Mouse (Mus musculus): ENCODE measurements around the gene Grip2. TPM values are rescaled to one million over a fixed set of nuclear protein-coding genes. Genes with fewer than 3 reads are reported as not detected.

The Grip2 gene
- total and polyA plus RNA-seq, 3 experiments = 0.07 TPM; not detected in 2

- Histone ChIP-seq H3K9ac (ENCODE audit: insufficient read depth, low read depth) (no peak overlapping the region), H3K9me3 (replicated peaks; ENCODE audit: low read length) (no peaks in the 10 kb centered on the region), H3K4me1 (ENCODE audit: control insufficient read depth in 1 of 2, insufficient read depth in 2 of 2) (no peaks in the 10 kb centered on the region), H3K36me3 (replicated peaks in 1 of 2; ENCODE audit: control insufficient read depth in 1 of 2, insufficient read depth in 1 of 2, low read length in 1 of 2) (no peaks in the 10 kb centered on the region), H3K4me3 (replicated peaks in 1 of 3; ENCODE audit: low read depth in 2 of 3, low read length in 2 of 3, poor library complexity in 1 of 3) (no peak overlapping the region), H3K79me2 (replicated peaks; ENCODE audit: control insufficient read depth, extremely low read depth, insufficient read depth, poor library complexity, severe bottlenecking) (no peaks in the 10 kb centered on the region), H3K27ac (ENCODE audit: insufficient read depth, low read depth) (no peak overlapping the region), H3K4me2 (ENCODE audit: insufficient read depth, low read depth, poor library complexity, severe bottlenecking) (no peak overlapping the region), H3K27me3 (replicated peaks) (peaks cover 92% of the 10 kb centered on the region)
- in situ Hi-C loops (cut with MboI; ENCODE audit: low pct_ligation_motif_present, low pct_unique_long_range_greater_than_20kb, low sequenced_read_pairs) = no loop called here
- DNase-seq (ENCODE audit: extremely low read depth) = no peak
- TF ChIP-seq MEF2A (IDR thresholded peaks at IDR 0.05; ENCODE audit: borderline replicate concordance, low read depth, low read length) = no peak
- no peak for TF ChIP-seq USF2 (conservative IDR thresholded peaks at IDR 0.05; ENCODE audit: low read depth, low read length)
- dilution Hi-C loops (cut with MboI; ENCODE audit: extremely low pct_ligation_motif_present, extremely low pct_unique_long_range_greater_than_20kb, low sequenced_read_pairs) = no loop called here
These were observed 17.0 kb downstream of the Grip2 start for GRCm38 (mm10) chr6:91810007-91810406.

GRCm38 (mm10) chr6:91808022-91808421 is 19.0 kb downstream of the Grip2 start:
- no peak for DNase-seq (ENCODE audit: extremely low read depth)
- no peak for TF ChIP-seq NELFE (IDR thresholded peaks at IDR 0.05; ENCODE audit: low read depth, low read length)
- no peak for TF ChIP-seq IRF4 (IDR thresholded peaks at IDR 0.05; ENCODE audit: low read depth, low read length)
- no peak for TF ChIP-seq HCFC1 (IDR thresholded peaks at IDR 0.05; ENCODE audit: low read depth, low read length)
- no peak for TF ChIP-seq PAX5 (IDR thresholded peaks at IDR 0.05; ENCODE audit: low read length)
- no peak for TF ChIP-seq MAFK (IDR thresholded peaks at IDR 0.05; ENCODE audit: insufficient replicate concordance, low read length)
- no peak for TF ChIP-seq JUND (conservative IDR thresholded peaks at IDR 0.05; ENCODE audit: low read depth, low read length)
- TF ChIP-seq UBTF (IDR thresholded peaks at IDR 0.05; ENCODE audit: low read depth, low read length) = no peak
- no peak for TF ChIP-seq EP300 (IDR thresholded peaks at IDR 0.05; ENCODE audit: low read length)
- TF ChIP-seq TCF12 (IDR thresholded peaks at IDR 0.05; ENCODE audit: low read depth, low read length) = no peak
- H3K79me2 ChIP-seq (replicated peaks; ENCODE audit: control insufficient read depth, extremely low read depth, insufficient read depth, poor library complexity, severe bottlenecking) = no peaks in the 10 kb centered on the region
- H3K36me3 ChIP-seq (replicated peaks in 1 of 2; ENCODE audit: control insufficient read depth in 1 of 2, insufficient read depth in 1 of 2, low read length in 1 of 2) = no peaks in the 10 kb centered on the region
- H3K4me3 ChIP-seq (replicated peaks in 1 of 3; ENCODE audit: low read depth in 2 of 3, low read length in 2 of 3, poor library complexity in 1 of 3) = no peak overlapping the region
- H3K27ac ChIP-seq (ENCODE audit: insufficient read depth, low read depth) = no peak overlapping the region
- no peaks in the 10 kb centered on the region for H3K4me1 ChIP-seq (ENCODE audit: control insufficient read depth in 1 of 2, insufficient read depth in 2 of 2)
- no peaks in the 10 kb centered on the region for H3K9me3 ChIP-seq (replicated peaks; ENCODE audit: low read length)
- no peak overlapping the region for H3K4me2 ChIP-seq (ENCODE audit: insufficient read depth, low read depth, poor library complexity, severe bottlenecking)
- H3K9ac ChIP-seq (ENCODE audit: insufficient read depth, low read depth) = no peak overlapping the region
- dilution Hi-C loops (cut with MboI; ENCODE audit: extremely low pct_ligation_motif_present, extremely low pct_unique_long_range_greater_than_20kb, low sequenced_read_pairs) (no loop called here), in situ Hi-C loops (cut with MboI; ENCODE audit: low pct_ligation_motif_present, low pct_unique_long_range_greater_than_20kb, low sequenced_read_pairs) (no loop called here)
- H3K27me3 ChIP-seq (replicated peaks) = peaks cover 98% of the 10 kb centered on the region

GRCm38 (mm10) chr6:91807169-91807568 is 19.9 kb downstream of the Grip2 start:
- H3K79me2 ChIP-seq (replicated peaks; ENCODE audit: control insufficient read depth, extremely low read depth, insufficient read depth, poor library complexity, severe bottlenecking) = no peaks in the 10 kb centered on the region

More at GRCm38 (mm10) chr6:91807169-91807568, 19.9 kb downstream of the Grip2 start:
- Histone ChIP-seq H3K4me2 (ENCODE audit: insufficient read depth, low read depth, poor library complexity, severe bottlenecking) (no peak overlapping the region), H3K4me1 (ENCODE audit: control insufficient read depth in 1 of 2, insufficient read depth in 2 of 2) (no peaks in the 10 kb centered on the region), H3K27ac (ENCODE audit: insufficient read depth, low read depth) (no peak overlapping the region), H3K9me3 (replicated peaks; ENCODE audit: low read length) (no peaks in the 10 kb centered on the region), H3K9ac (ENCODE audit: insufficient read depth, low read depth) (no peak overlapping the region), H3K4me3 (replicated peaks in 1 of 3; ENCODE audit: low read depth in 2 of 3, low read length in 2 of 3, poor library complexity in 1 of 3) (no peak overlapping the region), H3K27me3 (replicated peaks) (peaks cover 100% of the 10 kb centered on the region), H3K36me3 (replicated peaks in 1 of 2; ENCODE audit: control insufficient read depth in 1 of 2, insufficient read depth in 1 of 2, low read length in 1 of 2) (no peaks in the 10 kb centered on the region)
- dilution Hi-C loops (cut with MboI; ENCODE audit: extremely low pct_ligation_motif_present, extremely low pct_unique_long_range_greater_than_20kb, low sequenced_read_pairs) = no loop called here
- TF ChIP-seq BHLHE40 (IDR thresholded peaks at IDR 0.05; ENCODE audit: low read depth, low read length) (no peak), MXI1 (IDR thresholded peaks at IDR 0.05; ENCODE audit: low read depth, low read length) (no peak)
- DNase-seq (ENCODE audit: extremely low read depth) = no peak
- in situ Hi-C loops (cut with MboI; ENCODE audit: low pct_ligation_motif_present, low pct_unique_long_range_greater_than_20kb, low sequenced_read_pairs) = no loop called here

All from CH12.LX (cell line).